Mouse (Mus musculus): Measurements from ENCODE around the gene Eef2. TPM values are rescaled to one million over a fixed set of nuclear protein-coding genes. Genes with fewer than 3 reads are reported as not detected.
A peak's percentile ranks its signal among the peaks of the same experiment; 100 is the strongest.

Gene Eef2
- total RNA-seq (2012; rRNA removed): 3,382 and 4,660 TPM in 2 replicates
- total RNA-seq (2014; rRNA removed): 1,528 and 1,752 TPM in 2 replicates
- polyA plus RNA-seq (2012; ENCODE audit: insufficient read length, low read depth): 2,532 and 2,649 TPM in 2 replicates

GRCm38 (mm10) chr10:81176466-81177271 is at the start of gene Eef2:
Eef2 (plus strand) TSS chr10:81176631.
- Histone ChIP-seq H3K27ac (ENCODE audit: insufficient read depth, low read depth) (peak within 1 kb of the TSS; percentile 84), H3K36me3 (replicated peaks in 1 of 2; ENCODE audit: control insufficient read depth in 1 of 2, insufficient read depth in 1 of 2, low read length in 1 of 2) (peaks cover 44 to 45% of the 10 kb centered on the region in 2 experiments), H3K27me3 (replicated peaks) (no peaks in the 10 kb centered on the region), H3K79me2 (replicated peaks; ENCODE audit: control insufficient read depth, extremely low read depth, insufficient read depth, poor library complexity, severe bottlenecking) (peaks cover 39% of the 10 kb centered on the region), H3K4me3 (replicated peaks in 1 of 3; ENCODE audit: low read depth in 2 of 3, low read length in 2 of 3, poor library complexity in 1 of 3) (peak within 1 kb of the TSS; percentile 96 to 99 (median 99)), H3K4me1 (ENCODE audit: control insufficient read depth in 1 of 2, insufficient read depth in 2 of 2) (peaks cover 22 to 47% of the 10 kb centered on the region in 2 experiments), H3K4me2 (ENCODE audit: insufficient read depth, low read depth, poor library complexity, severe bottlenecking) (peak within 1 kb of the TSS; percentile 93), H3K9me3 (replicated peaks; ENCODE audit: low read length) (no peaks in the 10 kb centered on the region), H3K9ac (ENCODE audit: insufficient read depth, low read depth) (peak within 1 kb of the TSS; percentile 98)
- in situ Hi-C loops (cut with MboI; ENCODE audit: low pct_ligation_motif_present, low pct_unique_long_range_greater_than_20kb, low sequenced_read_pairs): loop anchor here (10.0 kb wide), 1 partner anchor 102 kb away; the partner anchor contains the start of gene Thop1
- DNase-seq (ENCODE audit: extremely low read depth): peak; percentile 97
- dilution Hi-C loops (cut with MboI; ENCODE audit: extremely low pct_ligation_motif_present, extremely low pct_unique_long_range_greater_than_20kb, low sequenced_read_pairs): no loop called here
- no peak for TF ChIP-seq MAFK (IDR thresholded peaks at IDR 0.05; ENCODE audit: insufficient replicate concordance, low read length)
- TF ChIP-seq CHD1 (IDR thresholded peaks at IDR 0.05; ENCODE audit: low read depth, low read length): peak; percentile 73; the same call in 1 of the 2 replicates
- peak; percentile 97 for TF ChIP-seq TBP (conservative IDR thresholded peaks at IDR 0.05; ENCODE audit: low read depth, low read length)
- TF ChIP-seq ETS1 (conservative IDR thresholded peaks at IDR 0.05; ENCODE audit: low read depth, low read length): peak; percentile 55
- peak; percentile 94 for TF ChIP-seq BHLHE40 (IDR thresholded peaks at IDR 0.05; ENCODE audit: low read depth, low read length)
- no peak for TF ChIP-seq JUND (conservative IDR thresholded peaks at IDR 0.05; ENCODE audit: low read depth, low read length)
- TF ChIP-seq SIN3A (IDR thresholded peaks at IDR 0.05; ENCODE audit: low read length): peak; percentile 71; the same call in 1 of the 2 replicates
- TF ChIP-seq JUN (IDR thresholded peaks at IDR 0.05; ENCODE audit: insufficient read depth, low read depth, low read length): no peak; the same call in 1 of the 2 replicates
- peak; percentile 98 for TF ChIP-seq USF2 (conservative IDR thresholded peaks at IDR 0.05; ENCODE audit: low read depth, low read length)
- no peak for TF ChIP-seq E2F4 (IDR thresholded peaks at IDR 0.05; ENCODE audit: insufficient replicate concordance, low read depth, low read length)
- TF ChIP-seq MAX (IDR thresholded peaks at IDR 0.05; ENCODE audit: low read length): peak; percentile 99
- peak; percentile 99 for TF ChIP-seq NELFE (IDR thresholded peaks at IDR 0.05; ENCODE audit: low read depth, low read length)
- no peak; the same call in 1 of the 2 replicates for TF ChIP-seq UBTF (IDR thresholded peaks at IDR 0.05; ENCODE audit: low read depth, low read length)
- TF ChIP-seq GABPA (IDR thresholded peaks at IDR 0.05; ENCODE audit: insufficient replicate concordance, low read depth, low read length): no peak
- TF ChIP-seq ZMIZ1 (IDR thresholded peaks at IDR 0.05; ENCODE audit: low read depth, low read length): peak; percentile 98
- TF ChIP-seq KAT2A (IDR thresholded peaks at IDR 0.05; ENCODE audit: insufficient replicate concordance, low read length): peak; percentile 94
- TF ChIP-seq ELF1 (IDR thresholded peaks at IDR 0.05; ENCODE audit: low read depth, low read length): peak; percentile 74
- TF ChIP-seq MXI1 (IDR thresholded peaks at IDR 0.05; ENCODE audit: low read depth, low read length): peak; percentile 84
- peak; percentile 69 for TF ChIP-seq MEF2A (IDR thresholded peaks at IDR 0.05; ENCODE audit: borderline replicate concordance, low read depth, low read length)
- no peak for TF ChIP-seq ZNF384 (IDR thresholded peaks at IDR 0.05; ENCODE audit: low read depth, low read length)
- peak; percentile 98 for TF ChIP-seq MYC (IDR thresholded peaks at IDR 0.05; ENCODE audit: low read depth, low read length)
- peak; percentile 67; the same call in 1 of the 2 replicates for TF ChIP-seq MAZ (IDR thresholded peaks at IDR 0.05; ENCODE audit: low read depth, low read length)
- peak; percentile 92 for TF ChIP-seq NRF1 (IDR thresholded peaks at IDR 0.05; ENCODE audit: low read depth, low read length)
- TF ChIP-seq EP300 (IDR thresholded peaks at IDR 0.05; ENCODE audit: low read length): no peak
- TF ChIP-seq CHD2 (IDR thresholded peaks at IDR 0.05; ENCODE audit: low read length): peak; percentile 44; the same call in 1 of the 2 replicates
- no peak for TF ChIP-seq PAX5 (IDR thresholded peaks at IDR 0.05; ENCODE audit: low read length)
- no peak for TF ChIP-seq SMC3 (IDR thresholded peaks at IDR 0.05; ENCODE audit: low read depth, low read length)
- TF ChIP-seq USF1 (IDR thresholded peaks at IDR 0.05; ENCODE audit: low read depth, low read length): peak; percentile 100
- TF ChIP-seq POLR2A (IDR thresholded peaks at IDR 0.05; ENCODE audit: low read depth, low read length): peak; percentile 99
- peak; percentile 99 for TF ChIP-seq TCF12 (IDR thresholded peaks at IDR 0.05; ENCODE audit: low read depth, low read length)
- TF ChIP-seq RCOR1 (conservative IDR thresholded peaks at IDR 0.05; ENCODE audit: low read depth, low read length): no peak
- TF ChIP-seq IRF4 (IDR thresholded peaks at IDR 0.05; ENCODE audit: low read depth, low read length): peak; percentile 28; the same call in 1 of the 2 replicates
- no peak for TF ChIP-seq ZC3H11A (IDR thresholded peaks at IDR 0.05; ENCODE audit: low read depth, low read length)
- peak; percentile 97 for TF ChIP-seq POLR2AphosphoS2 (IDR thresholded peaks at IDR 0.05; ENCODE audit: low read depth, low read length)
- peak; percentile 75 for TF ChIP-seq HCFC1 (IDR thresholded peaks at IDR 0.05; ENCODE audit: low read depth, low read length)
- no peak for TF ChIP-seq CTCF (conservative IDR thresholded peaks at IDR 0.05 in 1 of 2, IDR thresholded peaks at IDR 0.05 in 1 of 2; ENCODE audit: low read depth in 2 of 2, low read length in 2 of 2)
- TF ChIP-seq ZKSCAN1 (IDR thresholded peaks at IDR 0.05; ENCODE audit: borderline replicate concordance, low read depth, low read length): no peak
- TF ChIP-seq RAD21 (IDR thresholded peaks at IDR 0.05; ENCODE audit: low read depth, low read length): no peak
